Mouse (Mus musculus) C2C12 (cell line): Measurements from ENCODE around the gene Gm11239. TPM values are rescaled to one million over a fixed set of nuclear protein-coding genes. Genes with fewer than 3 reads are reported as not detected.
"Not testable (repeated sequence)": the region's sequence is repeated elsewhere in the genome, so short reads cannot be mapped to it uniquely, and the experiment has no call there.

ENCODE experiments used
- H3K27me3 ChIP-seq: one replicate; pipeline ENCODE4 v1.6.1; 2011; ENCODE audit not compliant: control insufficient read depth, insufficient read depth, insufficient read length
- H3K36me3 ChIP-seq: one replicate; pipeline ENCODE4 v1.6.1; 2011; ENCODE audit not compliant: control insufficient read depth, insufficient read depth
- H3K4me3 ChIP-seq: one replicate; pipeline ENCODE4 v1.5.1; 2011; ENCODE audit warnings: mild to moderate bottlenecking, control low read depth; ENCODE audit not compliant: poor library complexity, insufficient read depth, severe bottlenecking
- H3K79me2 ChIP-seq: one replicate; pipeline ENCODE4 v1.6.1; 2011; ENCODE audit not compliant: control insufficient read depth, insufficient read depth
- H3K79me3 ChIP-seq: one replicate; pipeline ENCODE4 v1.6.1; 2011; ENCODE audit warnings: low read depth, control low read depth
- H3ac ChIP-seq: one replicate; pipeline ENCODE3; 2011; ENCODE audit warnings: low read depth; ENCODE audit not compliant: control insufficient read depth, insufficient read length
- CEBPB ChIP-seq: IDR thresholded peaks from one replicate; pipeline ENCODE4 v1.6.1; 2011; ENCODE audit warnings: low read depth, mild to moderate bottlenecking, control low read depth, moderate library complexity
- CTCF ChIP-seq: IDR thresholded peaks from one replicate; pipeline ENCODE4 v1.5.1; 2011; ENCODE audit not compliant: control insufficient read depth, insufficient read depth, insufficient read length
- FOSL1 ChIP-seq: IDR thresholded peaks from one replicate; pipeline ENCODE4 v1.8.0; 2011; ENCODE audit warnings: mild to moderate bottlenecking, low read length; ENCODE audit not compliant: poor library complexity, insufficient read depth, severe bottlenecking
- MAX ChIP-seq: IDR thresholded peaks from one replicate; pipeline ENCODE4 v1.6.1; 2011; ENCODE audit warnings: mild to moderate bottlenecking, control low read depth
- MYOD1 ChIP-seq: IDR thresholded peaks from one replicate; pipeline ENCODE4 v1.6.1; 2011; ENCODE audit warnings: low read depth; ENCODE audit not compliant: control insufficient read depth, insufficient read length
- MYOG ChIP-seq: IDR thresholded peaks from one replicate; pipeline ENCODE4 v1.6.1; 2011; ENCODE audit not compliant: control insufficient read depth, insufficient read length; ENCODE audit errors: extremely low read depth
- USF1 ChIP-seq: IDR thresholded peaks from one replicate; pipeline ENCODE4 v1.6.1; 2011; ENCODE audit warnings: low read depth, mild to moderate bottlenecking, control low read depth, moderate library complexity
- long read RNA-seq, 2 experiments: library from polyadenylated mRNA; unstranded; transcript quantifications; one replicate each; pipeline ENCODE4 v2.0.0; 2019 to 2020
- polyA plus RNA-seq: library from polyadenylated mRNA; unstranded; fragments of >200 nt; fragmentation: generic; extraction: Trizol; gene quantifications from one replicate; pipeline ENCODE4 v1.2.1, GENCODE M21; 2012; ENCODE audit warnings: missing spikeins

Gm11239 gene
- polyA plus RNA-seq: 0.04 TPM
- long read RNA-seq, experiment 1: 0 reads
- long read RNA-seq, experiment 2: 0 reads

DNA sequence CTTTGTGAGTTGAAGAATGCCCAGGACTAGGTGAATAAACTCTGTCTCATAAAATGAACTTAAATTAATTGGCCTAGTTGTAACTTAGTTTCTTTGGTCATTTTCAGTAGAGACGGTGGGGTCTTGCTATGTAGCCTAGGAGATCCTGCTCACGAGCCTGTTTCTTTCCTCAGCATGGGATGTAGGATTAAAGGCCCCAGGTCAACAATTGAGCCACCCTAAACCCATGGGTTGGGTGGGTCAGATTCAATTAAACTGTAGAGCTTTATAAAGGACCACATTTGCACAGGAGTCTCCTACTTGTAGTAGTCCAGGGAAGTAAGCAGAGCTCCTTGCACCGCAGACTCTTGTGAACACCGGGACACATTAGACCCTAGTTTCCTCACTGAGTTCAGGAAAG, at the start of gene Gm11239:
Gene Gm11239, plus strand, starts transcription at position 301 of the 400 bp plus-strand sequence.
- H3K79me2 ChIP-seq, H3K4me3 ChIP-seq, H3K36me3 ChIP-seq, H3K79me3 ChIP-seq, H3K27me3 ChIP-seq, H3ac ChIP-seq: not testable (repeated sequence)

GRCm38 (mm10) chr4:73622684-73623083, 45.5 kb upstream of the Gm11239 start, which contains the start of gene Gm11237:
Gm11237 (plus strand) TSS chr4:73622984.
- not testable (repeated sequence) for H3K79me3 ChIP-seq, H3K79me2 ChIP-seq

DNA sequence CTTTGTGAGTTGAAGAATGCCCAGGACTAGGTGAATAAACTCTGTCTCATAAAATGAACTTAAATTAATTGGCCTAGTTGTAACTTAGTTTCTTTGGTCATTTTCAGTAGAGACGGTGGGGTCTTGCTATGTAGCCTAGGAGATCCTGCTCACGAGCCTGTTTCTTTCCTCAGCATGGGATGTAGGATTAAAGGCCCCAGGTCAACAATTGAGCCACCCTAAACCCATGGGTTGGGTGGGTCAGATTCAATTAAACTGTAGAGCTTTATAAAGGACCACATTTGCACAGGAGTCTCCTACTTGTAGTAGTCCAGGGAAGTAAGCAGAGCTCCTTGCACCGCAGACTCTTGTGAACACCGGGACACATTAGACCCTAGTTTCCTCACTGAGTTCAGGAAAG, 30.3 kb upstream of the Gm11239 start, which contains the start of gene Gm11236:
Gene Gm11236, plus strand, starts transcription at position 301 of the 400 bp plus-strand sequence.
- H3ac ChIP-seq, H3K27me3 ChIP-seq, H3K79me2 ChIP-seq, H3K36me3 ChIP-seq, H3K4me3 ChIP-seq, H3K79me3 ChIP-seq: not testable (repeated sequence)

More at GRCm38 (mm10) chr4:73622684-73623083, 45.5 kb upstream of the Gm11239 start, which contains the start of gene Gm11237:
- not testable (repeated sequence) for H3K4me3 ChIP-seq, H3K27me3 ChIP-seq, H3K36me3 ChIP-seq, H3ac ChIP-seq

GRCm38 (mm10) chr4:73661864-73662263, 6.3 kb upstream of the Gm11239 start:
- not testable (repeated sequence) for H3K79me2 ChIP-seq, H3K36me3 ChIP-seq, H3K79me3 ChIP-seq, H3K4me3 ChIP-seq, H3K27me3 ChIP-seq, H3ac ChIP-seq

DNA sequence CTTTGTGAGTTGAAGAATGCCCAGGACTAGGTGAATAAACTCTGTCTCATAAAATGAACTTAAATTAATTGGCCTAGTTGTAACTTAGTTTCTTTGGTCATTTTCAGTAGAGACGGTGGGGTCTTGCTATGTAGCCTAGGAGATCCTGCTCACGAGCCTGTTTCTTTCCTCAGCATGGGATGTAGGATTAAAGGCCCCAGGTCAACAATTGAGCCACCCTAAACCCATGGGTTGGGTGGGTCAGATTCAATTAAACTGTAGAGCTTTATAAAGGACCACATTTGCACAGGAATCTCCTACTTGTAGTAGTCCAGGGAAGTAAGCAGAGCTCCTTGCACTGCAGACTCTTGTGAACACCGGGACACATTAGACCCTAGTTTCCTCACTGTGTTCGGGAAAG, 15.1 kb downstream of the Gm11239 start, which contains the start of gene Gm428:
Gene Gm428, plus strand, starts transcription at position 301 of the 400 bp plus-strand sequence.
- not testable (repeated sequence) for H3K4me3 ChIP-seq, H3K79me3 ChIP-seq, H3ac ChIP-seq, H3K27me3 ChIP-seq, H3K79me2 ChIP-seq, H3K36me3 ChIP-seq

GRCm38 (mm10) chr4:73718761-73719160, 50.6 kb downstream of the Gm11239 start:
- Histone ChIP-seq H3K79me3 (no peaks in the 10 kb centered on the region), H3ac (no peak overlapping the region), H3K79me2 (no peaks in the 10 kb centered on the region), H3K27me3 (no peaks in the 10 kb centered on the region), H3K4me3 (no peak overlapping the region), H3K36me3 (no peaks in the 10 kb centered on the region)
- TF ChIP-seq FOSL1 (no peak), MYOG (no peak), CTCF (no peak), MYOD1 (no peak), USF1 (no peak), CEBPB (no peak), MAX (no peak)

- H3K36me3 ChIP-seq: no peaks in the 10 kb centered on the region
- H3ac ChIP-seq: no peak overlapping the region
- H3K79me3 ChIP-seq: no peaks in the 10 kb centered on the region
- TF ChIP-seq MAX (no peak), MYOD1 (no peak), CTCF (no peak), USF1 (no peak), MYOG (no peak), FOSL1 (no peak), CEBPB (no peak)
- H3K27me3 ChIP-seq: no peaks in the 10 kb centered on the region
- no peak overlapping the region for H3K4me3 ChIP-seq
- no peaks in the 10 kb centered on the region for H3K79me2 ChIP-seq
Measured at GRCm38 (mm10) chr4:73719819-73720218, 51.7 kb downstream of the Gm11239 start.

Other genes with a start within 250 kb of the Gm11239 start
- 0.02 TPM for gene Gm11238, start 60.5 kb upstream of the Gm11239 start, polyA plus RNA-seq
- 0.04 TPM for gene Gm11237, start 45.4 kb upstream of the Gm11239 start, polyA plus RNA-seq
- 0.04 TPM for gene Gm11236, start 30.2 kb upstream of the Gm11239 start, polyA plus RNA-seq
- not detected for gene Gm428, start 15.2 kb downstream of the Gm11239 start, polyA plus RNA-seq
- not detected for gene Rasef, start 122.6 kb downstream of the Gm11239 start, polyA plus RNA-seq
- gene Gm11758, start 207.9 kb downstream of the Gm11239 start, polyA plus RNA-seq: not detected
- not detected for gene Gm11757, start 222.8 kb downstream of the Gm11239 start, polyA plus RNA-seq
- gene Gm13871, start 237.6 kb downstream of the Gm11239 start, polyA plus RNA-seq: not detected